Mouse (Mus musculus) midbrain, postnatal 0 days (tissue): Measurements from ENCODE around the gene Bcl11a. TPM values are rescaled to one million over a fixed set of nuclear protein-coding genes. Genes with fewer than 3 reads are reported as not detected.

Experiments
- ATAC-seq: fragments of 200-750 bp; cut with Nextera tagmentation; 2 replicates; pipeline ENCODE4 v1.8.0; 2017; ENCODE audit warnings: moderate number of reproducible peaks, mild to moderate bottlenecking, moderate TSS enrichment, moderate library complexity; ENCODE audit not compliant: low FRiP score
- DNase-seq: peaks from one replicate; pipeline ENCODE4 v3.0.0-alpha.2; 2015; ENCODE audit warnings: low spot score
- H3K27ac ChIP-seq: fragments of 300-500 bp; sonication (generic); 2 replicates; pipeline ENCODE4 v1.5.1; 2014; ENCODE audit warnings: low read depth, mild to moderate bottlenecking, low read length, mixed read lengths
- H3K27me3 ChIP-seq: fragments of 300-500 bp; sonication (generic); 2 replicates; pipeline ENCODE4 v1.6.1; 2014; ENCODE audit warnings: low read length, control low read depth, mixed read lengths; ENCODE audit not compliant: insufficient read depth
- H3K36me3 ChIP-seq: fragments of 300-500 bp; sonication (generic); 2 replicates; pipeline ENCODE4 v1.6.1; 2014; ENCODE audit warnings: low read length, control low read depth, mixed read lengths; ENCODE audit not compliant: insufficient read depth
- H3K4me1 ChIP-seq: fragments of 300-500 bp; sonication (generic); 2 replicates; pipeline ENCODE4 v1.6.1; 2014; ENCODE audit warnings: mild to moderate bottlenecking, control low read depth, antibody characterized with exemption, low read length, mixed read lengths; ENCODE audit not compliant: insufficient read depth
- H3K4me2 ChIP-seq: fragments of 300-500 bp; sonication (generic); 2 replicates; pipeline ENCODE4 v1.6.1; 2014; ENCODE audit warnings: low read depth, mild to moderate bottlenecking, low read length, mixed read lengths; ENCODE audit not compliant: poor library complexity, severe bottlenecking
- H3K4me3 ChIP-seq: fragments of 300-500 bp; sonication (generic); 2 replicates; pipeline ENCODE4 v1.5.1; 2014; ENCODE audit warnings: low read depth, mild to moderate bottlenecking, low read length, moderate library complexity
- H3K9ac ChIP-seq: fragments of 300-500 bp; sonication (generic); replicated peaks from 2 replicates; pipeline ENCODE4 v1.6.1; 2014; ENCODE audit warnings: mild to moderate bottlenecking, low read length, moderate library complexity, mixed read lengths; ENCODE audit not compliant: poor library complexity, severe bottlenecking
- H3K9me3 ChIP-seq: fragments of 300-500 bp; sonication (generic); 2 replicates; pipeline ENCODE4 v1.6.1; 2016; ENCODE audit warnings: low read length, control low read depth
- CTCF ChIP-seq: IDR thresholded peaks from 2 replicates; pipeline ENCODE4 v1.5.1; 2016; ENCODE audit warnings: antibody characterized with exemption, mild to moderate bottlenecking
- WGBS: fragments of 180-500 bp; shearing (Covaris S2); extraction: QIAGEN DNeasy Blood & Tissue Kit; methylation state at CpG from one replicate; pipeline ENCODE4 v1.1.7; 2014; 5-methylcytosine and 5-hydroxymethylcytosine counted together
- polyA plus RNA-seq: library from polyadenylated mRNA; unstranded; fragments of >200 nt; fragmentation: Nextera tagmentation; extraction: Ambion mirVana; gene quantifications from 2 replicates; pipeline ENCODE4 v1.2.1, GENCODE M21; 2015
- total RNA-seq: library from RNA; depleted of rRNA; stranded (reverse); fragments of >200 nt; gene quantifications from 2 replicates; pipeline ENCODE4 v1.2.3, GENCODE M21; 2014

Gene Bcl11a
- total and polyA plus RNA-seq, 2 experiments from 2014 or later, result 44.6 to 80.9 TPM

- H3K4me2 ChIP-seq, result peak overlapping the region; percentile 99
- no peaks in the 10 kb centered on the region for H3K36me3 ChIP-seq
- H3K27me3 ChIP-seq, result 0 out of 2 replicates have a peak, but pooled peaks cover 3% of the 10 kb centered on the region
- 0 out of 2 replicates have a peak, but pooled peaks cover 4% of the 10 kb centered on the region for H3K4me1 ChIP-seq
- H3K9ac ChIP-seq, result peak overlapping the region; percentile 24; the same call in 1 of the 2 replicates
- ATAC-seq (no peak), DNase-seq (no peak)
- H3K4me3 ChIP-seq, result peak overlapping the region; percentile 84
- no peak for TF ChIP-seq CTCF
- H3K27ac ChIP-seq, result no peak overlapping the region
- H3K9me3 ChIP-seq, result no peaks in the 10 kb centered on the region
- 2% methylated on average over 18 of the region's 18 CpGs for WGBS
Measured at GRCm38 (mm10) chr11:24074021-24074591, 3.8 kb upstream of the Bcl11a start.

GRCm38 (mm10) chr11:24074634-24075104 lies 3.2 kb upstream of the Bcl11a start, which contains the start of gene A830031A19Rik:
TSS of gene A830031A19Rik (minus strand) at chr11:24075054.
- 0% methylated on average over 11 of the region's 11 CpGs for WGBS
- Histone ChIP-seq H3K4me2 (peak within 1 kb of the TSS; percentile 99), H3K9me3 (no peaks in the 10 kb centered on the region), H3K4me1 (0 out of 2 replicates have a peak, but pooled peaks cover 4% of the 10 kb centered on the region), H3K4me3 (peak within 1 kb of the TSS; percentile 84), H3K27ac (peak within 1 kb of the TSS; percentile 93), H3K9ac (peak within 1 kb of the TSS; percentile 84), H3K27me3 (0 out of 2 replicates have a peak, but pooled peaks cover 3% of the 10 kb centered on the region), H3K36me3 (no peaks in the 10 kb centered on the region)
- TF ChIP-seq CTCF, result no peak
- no peak for DNase-seq
- no peak for ATAC-seq

GRCm38 (mm10) chr11:24075486-24076126 lies 2.2 kb upstream of the Bcl11a start:
- no peak for DNase-seq
- WGBS, result 1% methylated on average over 17 of the region's 17 CpGs

DNA sequence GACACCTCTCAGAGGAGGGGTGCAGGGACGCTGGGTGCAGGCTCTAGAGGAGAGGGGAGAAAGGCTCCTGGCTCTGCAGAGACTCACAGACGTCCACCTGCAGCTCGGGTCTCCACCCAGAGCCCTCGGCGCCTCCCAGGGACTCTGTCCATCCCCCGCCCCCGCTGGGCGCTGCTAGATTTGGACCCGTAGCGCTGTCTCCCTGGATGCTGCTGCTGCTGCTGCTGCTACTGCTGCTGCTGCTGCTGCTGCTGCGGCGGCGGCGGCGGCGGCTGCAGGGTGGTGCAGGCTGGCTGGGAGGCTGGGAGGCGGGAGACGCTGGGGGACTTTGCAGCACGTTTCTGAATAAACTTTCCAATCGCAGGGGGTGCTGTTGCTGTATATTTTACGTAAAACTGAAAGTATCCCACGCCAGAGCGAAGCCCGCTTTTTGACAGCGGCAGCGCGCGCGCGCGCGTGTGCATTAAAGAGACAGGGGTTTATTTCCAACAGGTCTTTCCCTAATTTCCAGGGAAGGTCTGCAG lies 1.7 kb upstream of the Bcl11a start:
- WGBS, result under 1% methylated on average over 31 of the region's 32 CpGs
- Histone ChIP-seq H3K9me3 (no peaks in the 10 kb centered on the region), H3K27ac (peak overlapping the region; percentile 93), H3K4me2 (peak overlapping the region; percentile 99), H3K27me3 (0 out of 2 replicates have a peak, but pooled peaks cover 3% of the 10 kb centered on the region), H3K9ac (peak overlapping the region; percentile 84), H3K36me3 (no peaks in the 10 kb centered on the region), H3K4me3 (peak overlapping the region; percentile 84), H3K4me1 (0 out of 2 replicates have a peak, but pooled peaks cover 4% of the 10 kb centered on the region)
- TF ChIP-seq CTCF, result peak; percentile 67
- ATAC-seq, result peak; percentile 34
- peak; percentile 92 for DNase-seq

More at GRCm38 (mm10) chr11:24075486-24076126, 2.2 kb upstream of the Bcl11a start:
- ATAC-seq, result no peak
- TF ChIP-seq CTCF, result no peak
- Histone ChIP-seq H3K9ac (peak overlapping the region; percentile 84), H3K27ac (peak overlapping the region; percentile 93), H3K4me1 (0 out of 2 replicates have a peak, but pooled peaks cover 4% of the 10 kb centered on the region), H3K27me3 (0 out of 2 replicates have a peak, but pooled peaks cover 3% of the 10 kb centered on the region), H3K4me3 (peak overlapping the region; percentile 84), H3K9me3 (no peaks in the 10 kb centered on the region), H3K36me3 (no peaks in the 10 kb centered on the region), H3K4me2 (peak overlapping the region; percentile 99)

- Histone ChIP-seq H3K4me1 (0 out of 2 replicates have a peak, but pooled peaks cover 4% of the 10 kb centered on the region), H3K27ac (peak overlapping the region; percentile 93), H3K27me3 (0 out of 2 replicates have a peak, but pooled peaks cover 3% of the 10 kb centered on the region), H3K36me3 (no peaks in the 10 kb centered on the region), H3K9ac (peak overlapping the region; percentile 84), H3K4me3 (peak overlapping the region; percentile 84), H3K4me2 (peak overlapping the region; percentile 99), H3K9me3 (no peaks in the 10 kb centered on the region)
- peak; percentile 14 for ATAC-seq
- peak; percentile 65 for DNase-seq
- peak; percentile 25; the same call in 1 of the 2 replicates for TF ChIP-seq CTCF
- WGBS, result 0% methylated on average over 59 of the region's 59 CpGs
Measured at GRCm38 (mm10) chr11:24076821-24077730, 780 bp upstream of the Bcl11a start.
